In the genomic region with DNA sequence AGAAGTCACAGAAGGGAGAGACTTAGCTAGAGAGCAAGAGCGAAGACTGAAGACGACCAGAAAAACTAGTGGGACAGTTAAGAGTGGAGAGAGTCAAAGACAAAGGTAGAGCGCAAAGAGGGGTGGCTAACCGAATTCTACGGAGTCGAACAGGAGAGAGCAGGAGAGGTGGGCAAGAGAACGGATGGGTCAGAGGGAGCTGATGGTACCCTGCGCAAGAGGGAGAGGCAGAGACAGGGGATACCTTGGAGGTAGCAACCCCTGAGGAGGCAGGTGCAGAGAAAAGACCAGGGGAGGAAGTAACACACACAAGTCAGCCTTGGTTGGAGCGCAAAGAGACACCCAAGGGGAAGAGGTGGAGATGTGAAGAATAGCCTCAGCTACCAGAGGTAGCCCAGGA, we compare ENCODE assay signal across 9 mouse cellular contexts. TPM values are rescaled to one million over a fixed set of nuclear protein-coding genes. Genes with fewer than 3 reads are reported as not detected.
DNase-seq lines count a peak whose midpoint lies in the region; ATAC-seq and TF ChIP-seq lines count a peak whose summit lies in the region.
"Had no signal": no experiment of that assay in that cellular context is flagged by ENCODE, and none has a peak within 500 bp of the region (broad histone marks: within the 10 kb centered on the region; RNA-seq: fewer than 3 reads in every experiment).

No protein-coding gene starts in this region.

- no peak for ATAC-seq in cerebellum, adult (ENCODE audit: insufficient number of reproducible peaks, low FRiP score, low TSS enrichment)
- no peak for ATAC-seq in heart, embryonic 15.5 days (replicated peaks; ENCODE audit: insufficient number of reproducible peaks, insufficient read depth, low FRiP score, low read depth)

- H3K27me3 ChIP-seq in cerebellum, adult 2 months (ENCODE audit: control insufficient read depth, insufficient read depth, low read length) = no peaks in the 10 kb centered on the region
- H3K27me3 ChIP-seq in heart, embryonic 15.5 days = peaks cover 20% of the 10 kb centered on the region
- H3K27me3 ChIP-seq in midbrain, embryonic 10.5 days (ENCODE audit: low read depth, poor library complexity, severe bottlenecking) = peaks cover 46% of the 10 kb centered on the region

- H3K9ac ChIP-seq in heart, embryonic 15.5 days = peak overlapping the region; percentile 81

- no peak for DNase-seq in cerebellum, adult 2 months
- DNase-seq in CD4-positive helper T cell, adult 2 months (ENCODE audit: low read depth, low spot score) = peak; percentile 37
- no peak for DNase-seq in midbrain, embryonic 10.5 days (ENCODE audit: low spot score)
- no peak for DNase-seq in left cerebral cortex, adult 8-10 months (ENCODE audit: low spot score in 2 of 2)
- no peak for DNase-seq in spleen, adult 12 weeks (ENCODE audit: low spot score)
- no peak for DNase-seq in adrenal gland, postnatal 14 days

- H3K4me3 ChIP-seq in cerebellum, adult 2 months (replicated peaks; ENCODE audit: insufficient read depth, low read depth, low read length) = peak overlapping the region; percentile 66
- peak overlapping the region; percentile 77 for H3K4me3 ChIP-seq in heart, embryonic 15.5 days
- H3K4me3 ChIP-seq in midbrain, embryonic 10.5 days = peak overlapping the region; percentile 86

- H3K4me2 ChIP-seq in heart, embryonic 15.5 days = peak overlapping the region; percentile 94

- 7% methylated on average over 9 of the region's 9 CpGs for WGBS in cerebellum, adult 2 months
- 4% methylated on average over 9 of the region's 9 CpGs for WGBS in heart, embryonic 15.5 days
- WGBS in midbrain, embryonic 10.5 days = under 1% methylated on average over 9 of the region's 9 CpGs

- H3K27ac ChIP-seq in cerebellum, adult 2 months (ENCODE audit: insufficient read depth, low read length) = no peak overlapping the region
- peak overlapping the region; percentile 78; the same call in 1 of the 2 replicates for H3K27ac ChIP-seq in heart, embryonic 15.5 days
- H3K27ac ChIP-seq in midbrain, embryonic 10.5 days (replicated peaks) = peak overlapping the region; percentile 93

- no peak for TF ChIP-seq CTCF in cerebellum, adult 2 months (IDR thresholded peaks at IDR 0.05; ENCODE audit: borderline replicate concordance, insufficient read depth, low read depth, low read length)

- H3K9me3 ChIP-seq in heart, embryonic 15.5 days (replicated peaks) = no peaks in the 10 kb centered on the region
- no peaks in the 10 kb centered on the region for H3K9me3 ChIP-seq in midbrain, embryonic 10.5 days (replicated peaks)

- no peaks in the 10 kb centered on the region for H3K36me3 ChIP-seq in heart, embryonic 15.5 days
- H3K36me3 ChIP-seq in midbrain, embryonic 10.5 days = peaks cover 9% of the 10 kb centered on the region

- H3K4me1 ChIP-seq in cerebellum, adult 2 months (ENCODE audit: control insufficient read depth, insufficient read depth, low read length) = 0 out of 2 replicates have a peak, but pooled peaks cover 3% of the 10 kb centered on the region
- H3K4me1 ChIP-seq in heart, embryonic 15.5 days (replicated peaks) = peaks cover 44% of the 10 kb centered on the region
- H3K4me1 ChIP-seq in midbrain, embryonic 10.5 days = peaks cover 59% of the 10 kb centered on the region

- no peak for TF ChIP-seq POLR2A in cerebellum, adult 2 months (IDR thresholded peaks at IDR 0.05; ENCODE audit: borderline replicate concordance, insufficient read depth, low read length)

RNA-seq across cellular contexts. Expression of a gene that starts 0.7 kb away (rescaled TPM):
- 13.6 and 14.8 TPM in 2 replicates for polyA plus RNA-seq in cerebellum, adult 2 months (2012; rRNA removed)
- polyA plus RNA-seq in heart, embryonic 15.5 days (2015; fragmentation: Nextera tagmentation; extraction: Ambion mirVana) = 2.8 and 2.9 TPM in 2 replicates
- polyA plus RNA-seq in midbrain, embryonic 10.5 days (2016; fragmentation: Nextera tagmentation; extraction: Ambion mirVana) = 9.5 and 10.5 TPM in 2 replicates
- 10 to 100 TPM; 13.3 to 15.2 (median 13.9) TPM for total RNA-seq in left cerebral cortex, adult 8-10 months (2022)
- total RNA-seq in adrenal gland, postnatal 14 days (2021) = 3.0 and 3.9 TPM in 2 replicates
- total RNA-seq: common myeloid progenitor, adult 5-6 weeks had no signal

RNA-seq across cellular contexts. Expression of a gene that starts 8.5 kb away (rescaled TPM):
- 108 and 110 TPM in 2 replicates for polyA plus RNA-seq in cerebellum, adult 2 months (2012; rRNA removed)
- polyA plus RNA-seq in heart, embryonic 15.5 days (2015; fragmentation: Nextera tagmentation; extraction: Ambion mirVana) = 420 and 427 TPM in 2 replicates
- polyA plus RNA-seq in midbrain, embryonic 10.5 days (2016; fragmentation: Nextera tagmentation; extraction: Ambion mirVana) = 195 and 196 TPM in 2 replicates
- 100 to 1,000 TPM in 2 of 4 experiments, 10 to 100 TPM in 2; 67.2 to 139 (median 94.1) TPM for total RNA-seq in left cerebral cortex, adult 8-10 months (2022)
- total RNA-seq in adrenal gland, postnatal 14 days (2021) = 217 and 234 TPM in 2 replicates

RNA-seq across cellular contexts. Expression of a gene that starts 30.4 kb away (rescaled TPM):
- 37.0 and 45.7 TPM in 2 replicates for polyA plus RNA-seq in cerebellum, adult 2 months (2012; rRNA removed)
- polyA plus RNA-seq in heart, embryonic 15.5 days (2015; fragmentation: Nextera tagmentation; extraction: Ambion mirVana) = 10.5 and 11.8 TPM in 2 replicates
- polyA plus RNA-seq in midbrain, embryonic 10.5 days (2016; fragmentation: Nextera tagmentation; extraction: Ambion mirVana) = 13.3 and 14.9 TPM in 2 replicates
- total RNA-seq in left cerebral cortex, adult 8-10 months (2022) = 10 to 100 TPM in 2 of 4 experiments, 1 to 10 TPM in 2; 5.0 to 12.3 (median 8.9) TPM
- 10.9 and 15.5 TPM in 2 replicates for total RNA-seq in adrenal gland, postnatal 14 days (2021)

RNA-seq across cellular contexts. Expression of a gene that starts 31.6 kb away (rescaled TPM):
- polyA plus RNA-seq in cerebellum, adult 2 months (2012; rRNA removed) = 350 and 357 TPM in 2 replicates
- 208 and 212 TPM in 2 replicates for polyA plus RNA-seq in heart, embryonic 15.5 days (2015; fragmentation: Nextera tagmentation; extraction: Ambion mirVana)
- polyA plus RNA-seq in midbrain, embryonic 10.5 days (2016; fragmentation: Nextera tagmentation; extraction: Ambion mirVana) = 216 and 236 TPM in 2 replicates
- total RNA-seq in left cerebral cortex, adult 8-10 months (2022) = 100 to 1,000 TPM in 1 of 4 experiments, 10 to 100 TPM in 3; 83.3 to 106 (median 89.5) TPM
- total RNA-seq in adrenal gland, postnatal 14 days (2021) = 220 TPM in 2 replicates

RNA-seq across cellular contexts. Expression of a gene that starts 41.4 kb away (rescaled TPM):
- polyA plus RNA-seq in cerebellum, adult 2 months (2012; rRNA removed) = 96.2 and 106 TPM in 2 replicates
- 7.0 and 8.1 TPM in 2 replicates for polyA plus RNA-seq in heart, embryonic 15.5 days (2015; fragmentation: Nextera tagmentation; extraction: Ambion mirVana)
- 1.7 and 1.9 TPM in 2 replicates for polyA plus RNA-seq in midbrain, embryonic 10.5 days (2016; fragmentation: Nextera tagmentation; extraction: Ambion mirVana)
- total RNA-seq in left cerebral cortex, adult 8-10 months (2022) = 10 to 100 TPM; 12.6 to 15.5 (median 13.9) TPM
- 18.7 and 19.0 TPM in 2 replicates for total RNA-seq in adrenal gland, postnatal 14 days (2021)
- total RNA-seq: common myeloid progenitor, adult 5-6 weeks had no signal
